Comparison of ENCODE assay signal across 8 mouse cellular contexts in the genomic region with DNA sequence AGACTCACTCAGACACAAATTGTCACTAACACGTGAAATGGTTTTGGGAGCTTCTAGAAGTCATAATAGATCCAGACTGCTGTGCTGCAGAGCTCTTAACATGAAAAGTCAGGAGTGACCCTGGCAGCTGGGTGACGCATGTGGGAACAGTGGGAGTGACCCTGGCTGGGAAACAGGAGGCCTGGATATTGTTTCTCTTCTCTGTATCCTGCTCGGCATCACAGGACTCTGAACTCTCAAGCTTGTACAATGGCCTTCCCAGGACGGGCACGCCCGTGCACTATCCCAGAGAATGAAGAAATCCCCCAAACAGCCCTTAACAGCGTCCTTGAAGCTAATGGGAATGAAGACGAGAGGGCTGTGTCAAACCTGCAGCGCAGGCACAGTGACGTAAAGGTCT. TPM values are rescaled to one million over a fixed set of nuclear protein-coding genes. Genes with fewer than 3 reads are reported as not detected.
DNase-seq lines count a peak whose midpoint lies in the region; ATAC-seq and TF ChIP-seq lines count a peak whose summit lies in the region.

No protein-coding gene starts in this region.

- 87% methylated on average over 10 of the region's 10 CpGs for WGBS in spleen, adult 2 months
- WGBS in heart, embryonic 15.5 days: 19% methylated on average over 10 of the region's 10 CpGs
- 73% methylated on average over 10 of the region's 10 CpGs for WGBS in liver, embryonic 14.5 days (ENCODE audit: insufficient replicate concordance)
- WGBS in forebrain, embryonic 14.5 days: 84% methylated on average over 10 of the region's 10 CpGs

- peaks cover 1% of the 10 kb centered on the region; the same call in 1 of the 2 replicates for H3K36me3 ChIP-seq in spleen, adult 2 months (ENCODE audit: control insufficient read depth, insufficient read depth, low read length)
- peaks cover 3% of the 10 kb centered on the region for H3K36me3 ChIP-seq in heart, embryonic 15.5 days
- H3K36me3 ChIP-seq in liver, embryonic 14.5 days (replicated peaks; ENCODE audit: control insufficient read depth, insufficient read depth, low read depth): peaks cover 2% of the 10 kb centered on the region
- 0 out of 2 replicates have a peak, but pooled peaks cover 1% of the 10 kb centered on the region for H3K36me3 ChIP-seq in testis, adult 2 months (ENCODE audit: control insufficient read depth, insufficient read depth, low read length)
- peaks cover 2% of the 10 kb centered on the region; the same call in 1 of the 2 replicates for H3K36me3 ChIP-seq in forebrain, embryonic 14.5 days (ENCODE audit: control insufficient read depth, insufficient read depth, low read length)

- DNase-seq in spleen, adult 2 months (ENCODE audit: low read depth in 1 of 2, low spot score in 2 of 2): no peak
- DNase-seq in spleen, adult 18-20 months: no peak
- DNase-seq in liver, embryonic 14.5 days (ENCODE audit: low read depth in 3 of 3, low spot score in 3 of 3): no peak
- DNase-seq in forebrain, embryonic 14.5 days (ENCODE audit: low spot score): no peak
- DNase-seq in embryo, embryonic 9.5 days (ENCODE audit: extremely low spot score): no peak
- no peak for DNase-seq in right cerebral cortex, adult 2 months (ENCODE audit: low spot score in 2 of 2)

- no peaks in the 10 kb centered on the region for H3K27me3 ChIP-seq in spleen, adult 2 months (ENCODE audit: control insufficient read depth, insufficient read depth, low read length)
- no peaks in the 10 kb centered on the region for H3K27me3 ChIP-seq in heart, embryonic 15.5 days
- no peaks in the 10 kb centered on the region for H3K27me3 ChIP-seq in liver, embryonic 14.5 days (ENCODE audit: control insufficient read depth, insufficient read depth, low read length)
- H3K27me3 ChIP-seq in testis, adult 2 months (ENCODE audit: control insufficient read depth, insufficient read depth, low read length): no peaks in the 10 kb centered on the region
- H3K27me3 ChIP-seq in forebrain, embryonic 14.5 days (replicated peaks; ENCODE audit: control insufficient read depth, insufficient read depth, low read length): no peaks in the 10 kb centered on the region

- peak overlapping the region; percentile 57 for H3K4me2 ChIP-seq in heart, embryonic 15.5 days
- no peak overlapping the region for H3K4me2 ChIP-seq in liver, embryonic 14.5 days (ENCODE audit: low read depth)
- no peak overlapping the region for H3K4me2 ChIP-seq in forebrain, embryonic 14.5 days (ENCODE audit: low read length)

- no peaks in the 10 kb centered on the region for H3K9me3 ChIP-seq in heart, embryonic 15.5 days (replicated peaks)
- no peaks in the 10 kb centered on the region for H3K9me3 ChIP-seq in liver, embryonic 14.5 days (ENCODE audit: control insufficient read depth, low read length)
- no peaks in the 10 kb centered on the region for H3K9me3 ChIP-seq in forebrain, embryonic 14.5 days (replicated peaks; ENCODE audit: control insufficient read depth, low read length)

- ATAC-seq in heart, embryonic 15.5 days (replicated peaks; ENCODE audit: insufficient number of reproducible peaks, insufficient read depth, low FRiP score, low read depth): peak; percentile 90
- 0 out of 2 replicates have a peak, but pooled peaks have one; percentile 10 for ATAC-seq in liver, embryonic 14.5 days (ENCODE audit: insufficient read depth)
- no peak for ATAC-seq in forebrain, embryonic 14.5 days

- H3K9ac ChIP-seq in heart, embryonic 15.5 days: peak overlapping the region; percentile 54
- no peak overlapping the region for H3K9ac ChIP-seq in liver, embryonic 14.5 days (replicated peaks)
- H3K9ac ChIP-seq in forebrain, embryonic 14.5 days (ENCODE audit: low read length): no peak overlapping the region

- peak overlapping the region; percentile 44; the same call in 1 of the 2 replicates for H3K27ac ChIP-seq in spleen, adult 2 months (ENCODE audit: insufficient read depth, low read length)
- H3K27ac ChIP-seq in heart, embryonic 15.5 days: peak overlapping the region; percentile 93
- no peak overlapping the region for H3K27ac ChIP-seq in liver, embryonic 14.5 days
- peak overlapping the region; percentile 77 for H3K27ac ChIP-seq in testis, adult 2 months (ENCODE audit: control insufficient read depth, insufficient read depth, low read depth, low read length)
- H3K27ac ChIP-seq in forebrain, embryonic 14.5 days (ENCODE audit: low read depth, low read length): no peak overlapping the region

- H3K4me3 ChIP-seq in spleen, adult 2 months (ENCODE audit: extremely low read depth, insufficient read depth, insufficient read length): no peak overlapping the region
- H3K4me3 ChIP-seq in heart, embryonic 15.5 days: peak overlapping the region; percentile 49
- no peak overlapping the region for H3K4me3 ChIP-seq in liver, embryonic 14.5 days (ENCODE audit: insufficient read depth in 1 of 2, low read depth in 2 of 2, low read length in 2 of 2)
- peak overlapping the region; percentile 37 for H3K4me3 ChIP-seq in testis, adult 2 months (ENCODE audit: control insufficient read depth, low read depth, low read length)
- no peak overlapping the region for H3K4me3 ChIP-seq in forebrain, embryonic 14.5 days (ENCODE audit: low read depth, low read length)

- TF ChIP-seq POLR2A in spleen, adult 2 months (IDR thresholded peaks at IDR 0.05; ENCODE audit: low read depth, low read length): no peak
- no peak for TF ChIP-seq POLR2A in testis, adult 2 months (IDR thresholded peaks at IDR 0.05; ENCODE audit: control insufficient read depth, low read depth, low read length)

- no peak for TF ChIP-seq CTCF in spleen, adult 2 months (IDR thresholded peaks at IDR 0.05; ENCODE audit: extremely low read depth, insufficient read depth, insufficient read length, insufficient replicate concordance)
- TF ChIP-seq CTCF in liver, embryonic 14.5 days (IDR thresholded peaks at IDR 0.05; ENCODE audit: low read depth): no peak
- no peak for TF ChIP-seq CTCF in testis, adult 2 months (IDR thresholded peaks at IDR 0.05; ENCODE audit: control insufficient read depth, insufficient read depth, insufficient replicate concordance, low read depth, low read length)

- peaks cover 9% of the 10 kb centered on the region; the same call in 1 of the 2 replicates for H3K4me1 ChIP-seq in spleen, adult 2 months (ENCODE audit: control insufficient read depth, insufficient read depth, insufficient read length)
- H3K4me1 ChIP-seq in heart, embryonic 15.5 days (replicated peaks): peaks cover 46% of the 10 kb centered on the region
- H3K4me1 ChIP-seq in liver, embryonic 14.5 days (replicated peaks; ENCODE audit: control insufficient read depth in 2 of 2, insufficient read depth in 2 of 2, low read length in 1 of 2): peaks cover 24 to 27% of the 10 kb centered on the region in 2 experiments
- no peaks in the 10 kb centered on the region for H3K4me1 ChIP-seq in testis, adult 2 months (ENCODE audit: control insufficient read depth, insufficient read depth, low read length)
- H3K4me1 ChIP-seq in forebrain, embryonic 14.5 days (ENCODE audit: control insufficient read depth, insufficient read depth, low read length): no peaks in the 10 kb centered on the region

- TF ChIP-seq EP300 in liver, embryonic 14.5 days (IDR thresholded peaks at IDR 0.05; ENCODE audit: low read depth): no peak

RNA-seq across cellular contexts. Expression of a gene that starts 52.5 kb away (rescaled TPM):
- polyA plus RNA-seq in spleen, adult 2 months (2012; rRNA removed): 2.5 and 2.6 TPM in 2 replicates
- 14.9 and 15.5 TPM in 2 replicates for polyA plus RNA-seq in heart, embryonic 15.5 days (2015; fragmentation: Nextera tagmentation; extraction: Ambion mirVana)
- polyA plus RNA-seq in liver, embryonic 14.5 days (2012; rRNA removed): 6.1 and 11.1 TPM in 2 replicates
- 27.2 and 27.3 TPM in 2 replicates for polyA plus RNA-seq in liver, embryonic 14.5 days (2014; fragmentation: Nextera tagmentation; extraction: Ambion mirVana)
- 5.1 and 6.8 TPM in 2 replicates for polyA plus RNA-seq in testis, adult 2 months (2012; rRNA removed)
- 24.2 and 33.4 TPM in 2 replicates for polyA plus RNA-seq in forebrain, embryonic 14.5 days (2014; fragmentation: Nextera tagmentation; extraction: Ambion mirVana)

Comparison
In these comparisons a context has a peak if more than half of its experiments do, and no peak if none do; other contexts are left out.
1. H3K27ac ChIP-seq: peak in spleen, adult 2 months (single experiment), heart, embryonic 15.5 days (single experiment) and testis, adult 2 months (single experiment); none in liver, embryonic 14.5 days (single experiment) and forebrain, embryonic 14.5 days (single experiment).
2. H3K4me3 ChIP-seq: peak in heart, embryonic 15.5 days (single experiment) and testis, adult 2 months (single experiment); none in spleen, adult 2 months (single experiment), liver, embryonic 14.5 days (0 of 2) and forebrain, embryonic 14.5 days (single experiment).